ENCODE assay signal across 11 mouse cellular contexts in genomic region chr6:52189909-52190308, GRCm38 (mm10). TPM values are rescaled to one million over a fixed set of nuclear protein-coding genes. Genes with fewer than 3 reads are reported as not detected.
DNase-seq lines count a peak whose midpoint lies in the region; ATAC-seq and TF ChIP-seq lines count a peak whose summit lies in the region.
"Had no signal": no experiment of that assay in that cellular context is flagged by ENCODE, and none has a peak within 500 bp of the region (broad histone marks: within the 10 kb centered on the region; RNA-seq: fewer than 3 reads in every experiment).

No protein-coding gene starts in this region.

- no peak for ATAC-seq in lung, embryonic 15.5 days (ENCODE audit: borderline replicate concordance, extremely low read depth, low FRiP score, low TSS enrichment)
- no peak for ATAC-seq in hindbrain, embryonic 16.5 days
- no peak for ATAC-seq in midbrain, embryonic 13.5 days
- ATAC-seq: activated CD4-positive, CD25-positive, alpha-beta regulatory T cell, adult 4 months had no signal

- H3K27me3 ChIP-seq in lung, embryonic 15.5 days, result peaks cover 83% of the 10 kb centered on the region
- H3K27me3 ChIP-seq in hindbrain, embryonic 16.5 days (replicated peaks; ENCODE audit: control insufficient read depth, insufficient read depth, low read length), result peaks cover 45% of the 10 kb centered on the region
- peaks cover 41% of the 10 kb centered on the region for H3K27me3 ChIP-seq in small intestine, adult 2 months (ENCODE audit: control insufficient read depth, insufficient read depth, low read length)
- peaks cover 100% of the 10 kb centered on the region for H3K27me3 ChIP-seq in midbrain, embryonic 13.5 days

- peak overlapping the region; percentile 87 for H3K9ac ChIP-seq in lung, embryonic 15.5 days
- peak overlapping the region; percentile 13; the same call in 1 of the 2 replicates for H3K9ac ChIP-seq in hindbrain, embryonic 16.5 days (ENCODE audit: low read depth, low read length)
- no peak overlapping the region for H3K9ac ChIP-seq in midbrain, embryonic 13.5 days (replicated peaks)
- H3K9ac ChIP-seq: liver, embryonic 15.5 days had no signal

- H3K4me3 ChIP-seq in lung, embryonic 15.5 days, result peak overlapping the region; percentile 62
- H3K4me3 ChIP-seq in lung, adult 2 months (replicated peaks; ENCODE audit: extremely low read depth, low read depth, low read length), result no peak overlapping the region
- H3K4me3 ChIP-seq in hindbrain, embryonic 16.5 days (ENCODE audit: low read length), result peak overlapping the region; percentile 52
- no peak overlapping the region for H3K4me3 ChIP-seq in small intestine, adult 2 months (ENCODE audit: low read depth, low read length)
- H3K4me3 ChIP-seq in midbrain, embryonic 13.5 days (replicated peaks), result no peak overlapping the region
- H3K4me3 ChIP-seq: liver, embryonic 15.5 days had no signal

- peaks cover 65% of the 10 kb centered on the region for H3K4me1 ChIP-seq in lung, embryonic 15.5 days
- peaks cover 7% of the 10 kb centered on the region for H3K4me1 ChIP-seq in lung, adult 2 months (ENCODE audit: control insufficient read depth, insufficient read depth, low read length)
- no peaks in the 10 kb centered on the region; the same call in none of the 2 replicates for H3K4me1 ChIP-seq in hindbrain, embryonic 16.5 days (ENCODE audit: control insufficient read depth, insufficient read depth, low read depth, low read length)
- peaks cover 5% of the 10 kb centered on the region for H3K4me1 ChIP-seq in small intestine, adult 2 months (ENCODE audit: control insufficient read depth, insufficient read depth, insufficient read length, low read length)
- peaks cover 10% of the 10 kb centered on the region for H3K4me1 ChIP-seq in midbrain, embryonic 13.5 days (replicated peaks)

- DNase-seq in lung, adult 2 months, result no peak
- peak; percentile 47 for DNase-seq in kidney, postnatal 10 days
- DNase-seq in frontal cortex, postnatal 36 days (ENCODE audit: low spot score in 2 of 2), result no peak
- DNase-seq in testis, postnatal 10 days (ENCODE audit: low spot score), result no peak

- peak overlapping the region; percentile 97 for H3K27ac ChIP-seq in lung, embryonic 15.5 days
- peak overlapping the region; percentile 92 for H3K27ac ChIP-seq in hindbrain, embryonic 16.5 days (ENCODE audit: low read depth, low read length)
- peak overlapping the region; percentile 36 for H3K27ac ChIP-seq in small intestine, adult 2 months (ENCODE audit: insufficient read depth, low read depth, low read length)
- H3K27ac ChIP-seq in midbrain, embryonic 13.5 days, result no peak overlapping the region
- H3K27ac ChIP-seq: liver, embryonic 15.5 days had no signal

- no peaks in the 10 kb centered on the region for H3K36me3 ChIP-seq in lung, embryonic 15.5 days
- H3K36me3 ChIP-seq in hindbrain, embryonic 16.5 days (ENCODE audit: control insufficient read depth, insufficient read depth, low read length), result no peaks in the 10 kb centered on the region
- no peaks in the 10 kb centered on the region for H3K36me3 ChIP-seq in small intestine, adult 2 months (ENCODE audit: control insufficient read depth, insufficient read depth, low read length)
- H3K36me3 ChIP-seq in midbrain, embryonic 13.5 days, result no peaks in the 10 kb centered on the region
- H3K36me3 ChIP-seq: liver, embryonic 15.5 days had no signal

- peak overlapping the region; percentile 55 for H3K4me2 ChIP-seq in lung, embryonic 15.5 days
- H3K4me2 ChIP-seq in hindbrain, embryonic 16.5 days (ENCODE audit: low read length), result peak overlapping the region; percentile 67
- H3K4me2 ChIP-seq in midbrain, embryonic 13.5 days (replicated peaks), result no peak overlapping the region
- H3K4me2 ChIP-seq: liver, embryonic 15.5 days had no signal

- H3K9me3 ChIP-seq in lung, embryonic 15.5 days, result no peaks in the 10 kb centered on the region
- no peaks in the 10 kb centered on the region for H3K9me3 ChIP-seq in hindbrain, embryonic 16.5 days (ENCODE audit: control insufficient read depth, low read length)
- H3K9me3 ChIP-seq in midbrain, embryonic 13.5 days, result no peaks in the 10 kb centered on the region
- H3K9me3 ChIP-seq: liver, embryonic 15.5 days had no signal

- WGBS in lung, embryonic 15.5 days, result 11% methylated on average over 8 of the region's 8 CpGs
- WGBS in lung, adult 2 months, result 34% methylated on average over 8 of the region's 8 CpGs
- WGBS in hindbrain, embryonic 16.5 days, result 14% methylated on average over 8 of the region's 8 CpGs
- WGBS in small intestine, adult 2 months, result 60% methylated on average over 8 of the region's 8 CpGs
- WGBS in midbrain, embryonic 13.5 days, result 5% methylated on average over 8 of the region's 8 CpGs

- TF ChIP-seq CTCF in lung, adult 2 months (IDR thresholded peaks at IDR 0.05; ENCODE audit: insufficient read depth, low read length), result no peak
- TF ChIP-seq CTCF in small intestine, adult 2 months (IDR thresholded peaks at IDR 0.05; ENCODE audit: extremely low read depth, insufficient read length, insufficient replicate concordance, low read depth, low read length), result no peak

- no peak for TF ChIP-seq POLR2A in lung, adult 2 months (IDR thresholded peaks at IDR 0.05; ENCODE audit: borderline replicate concordance, extremely low read depth, low read depth, low read length)
- TF ChIP-seq POLR2A in small intestine, adult 2 months (IDR thresholded peaks at IDR 0.05; ENCODE audit: low read depth, low read length), result no peak

RNA-seq across cellular contexts. Expression of gene Hoxa4, which starts 1.6 kb away (rescaled TPM):
- polyA plus RNA-seq in lung, embryonic 15.5 days (2015; fragmentation: Nextera tagmentation; extraction: Ambion mirVana), result 4.1 and 4.2 TPM in 2 replicates
- polyA plus RNA-seq in lung, adult 2 months (2012; rRNA removed), result 5.7 and 8.4 TPM in 2 replicates
- 5.6 and 8.8 TPM in 2 replicates for polyA plus RNA-seq in hindbrain, embryonic 16.5 days (2015; fragmentation: Nextera tagmentation; extraction: Ambion mirVana)
- polyA plus RNA-seq in small intestine, adult 2 months (2012; rRNA removed), result 2.3 and 2.4 TPM in 2 replicates
- not detected in 2 replicates for polyA plus RNA-seq in midbrain, embryonic 13.5 days (2015; fragmentation: Nextera tagmentation; extraction: Ambion mirVana)
- polyA plus RNA-seq: activated CD4-positive, CD25-positive, alpha-beta regulatory T cell, adult 4 months had no signal

RNA-seq across cellular contexts. Expression of gene 5730596B20Rik, which starts 12.6 kb away (rescaled TPM):
- polyA plus RNA-seq in lung, embryonic 15.5 days (2015; fragmentation: Nextera tagmentation; extraction: Ambion mirVana), result 2.1 and 2.3 TPM in 2 replicates
- 0.26 and 0.31 TPM in 2 replicates for polyA plus RNA-seq in lung, adult 2 months (2012; rRNA removed)
- 3.4 and 3.6 TPM in 2 replicates for polyA plus RNA-seq in hindbrain, embryonic 16.5 days (2015; fragmentation: Nextera tagmentation; extraction: Ambion mirVana)
- 0.10 TPM in 1 of 2 replicates, not detected in the other for polyA plus RNA-seq in small intestine, adult 2 months (2012; rRNA removed)
- polyA plus RNA-seq in midbrain, embryonic 13.5 days (2015; fragmentation: Nextera tagmentation; extraction: Ambion mirVana), result not detected in 2 replicates
- polyA plus RNA-seq: activated CD4-positive, CD25-positive, alpha-beta regulatory T cell, adult 4 months; heart, embryonic 14.5 days had no signal

RNA-seq across cellular contexts. Expression of gene Hoxa5, which starts 14.5 kb away (rescaled TPM):
- 48.2 and 48.7 TPM in 2 replicates for polyA plus RNA-seq in lung, embryonic 15.5 days (2015; fragmentation: Nextera tagmentation; extraction: Ambion mirVana)
- polyA plus RNA-seq in lung, adult 2 months (2012; rRNA removed), result 29.1 and 46.9 TPM in 2 replicates
- 85.9 and 106 TPM in 2 replicates for polyA plus RNA-seq in hindbrain, embryonic 16.5 days (2015; fragmentation: Nextera tagmentation; extraction: Ambion mirVana)
- polyA plus RNA-seq in small intestine, adult 2 months (2012; rRNA removed), result 3.5 and 4.7 TPM in 2 replicates
- 0.08 and 0.17 TPM in 2 replicates for polyA plus RNA-seq in midbrain, embryonic 13.5 days (2015; fragmentation: Nextera tagmentation; extraction: Ambion mirVana)
- polyA plus RNA-seq: activated CD4-positive, CD25-positive, alpha-beta regulatory T cell, adult 4 months had no signal

RNA-seq across cellular contexts. Expression of gene Hoxa6, which starts 18.6 kb away (rescaled TPM):
- 2.9 and 3.1 TPM in 2 replicates for polyA plus RNA-seq in lung, embryonic 15.5 days (2015; fragmentation: Nextera tagmentation; extraction: Ambion mirVana)
- polyA plus RNA-seq in lung, adult 2 months (2012; rRNA removed), result 1.7 and 2.3 TPM in 2 replicates
- 9.4 and 9.9 TPM in 2 replicates for polyA plus RNA-seq in hindbrain, embryonic 16.5 days (2015; fragmentation: Nextera tagmentation; extraction: Ambion mirVana)
- 0.15 and 0.52 TPM in 2 replicates for polyA plus RNA-seq in small intestine, adult 2 months (2012; rRNA removed)
- polyA plus RNA-seq in midbrain, embryonic 13.5 days (2015; fragmentation: Nextera tagmentation; extraction: Ambion mirVana), result not detected in 2 replicates
- polyA plus RNA-seq: activated CD4-positive, CD25-positive, alpha-beta regulatory T cell, adult 4 months; heart, embryonic 14.5 days; liver, embryonic 15.5 days had no signal

RNA-seq across cellular contexts. Expression of gene Hoxa3, which starts 23.2 kb away (rescaled TPM):
- 7.5 and 9.4 TPM in 2 replicates for polyA plus RNA-seq in lung, embryonic 15.5 days (2015; fragmentation: Nextera tagmentation; extraction: Ambion mirVana)
- 12.8 and 13.4 TPM in 2 replicates for polyA plus RNA-seq in lung, adult 2 months (2012; rRNA removed)
- 12.9 and 13.9 TPM in 2 replicates for polyA plus RNA-seq in hindbrain, embryonic 16.5 days (2015; fragmentation: Nextera tagmentation; extraction: Ambion mirVana)
- 3.5 and 5.0 TPM in 2 replicates for polyA plus RNA-seq in small intestine, adult 2 months (2012; rRNA removed)
- not detected in 2 replicates for polyA plus RNA-seq in midbrain, embryonic 13.5 days (2015; fragmentation: Nextera tagmentation; extraction: Ambion mirVana)

Comparison
In these comparisons a context has a peak if more than half of its experiments do, and no peak if none do; other contexts are left out.
1. H3K4me3 ChIP-seq: peak in lung, embryonic 15.5 days (single experiment) and hindbrain, embryonic 16.5 days (single experiment); none in lung, adult 2 months (single experiment), small intestine, adult 2 months (single experiment) and midbrain, embryonic 13.5 days (single experiment).